ENCODE assay signal across 28 mouse cellular contexts in the genomic region with DNA sequence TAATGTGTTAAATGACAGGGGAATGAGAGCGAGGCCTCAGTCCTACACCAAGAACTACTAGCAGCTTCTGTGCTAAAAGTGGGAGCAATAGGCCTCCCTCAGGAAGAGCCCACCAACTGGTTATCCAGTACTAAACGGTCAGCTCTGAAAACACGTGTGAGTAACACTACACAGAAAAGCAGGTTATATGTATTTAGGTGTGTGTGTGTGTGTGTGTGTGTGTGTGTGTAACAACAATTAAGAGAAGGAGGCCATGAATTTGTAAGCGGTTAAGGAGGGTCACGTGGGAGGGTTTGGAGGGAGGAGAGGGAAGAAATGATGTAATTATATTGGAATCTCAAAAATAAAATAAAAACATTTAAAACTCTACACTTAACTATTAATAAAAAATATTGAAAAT. TPM values are rescaled to one million over a fixed set of nuclear protein-coding genes. Genes with fewer than 3 reads are reported as not detected.
A peak's percentile ranks its signal among the peaks of the same experiment; 100 is the strongest.
DNase-seq lines count a peak whose midpoint lies in the region; ATAC-seq and TF ChIP-seq lines count a peak whose summit lies in the region.
"Had no signal": no experiment of that assay in that cellular context is flagged by ENCODE, and none has a peak within 500 bp of the region (broad histone marks: within the 10 kb centered on the region; RNA-seq: fewer than 3 reads in every experiment).

No protein-coding gene starts in this region.

- 42% methylated on average over 5 of the region's 5 CpGs for WGBS in spleen, adult 2 months
- WGBS in bone marrow, adult 2 months: 65% methylated on average over 5 of the region's 5 CpGs

- H3K27ac ChIP-seq in spleen, adult 2 months (ENCODE audit: insufficient read depth, low read length): peak overlapping the region; percentile 63
- H3K27ac ChIP-seq in bone marrow, adult 2 months (ENCODE audit: control insufficient read depth, insufficient read depth, low read depth, low read length, poor library complexity): no peak overlapping the region; the same call in 1 of the 2 replicates
- H3K27ac ChIP-seq: embryonic facial prominence, embryonic 13.5 days; embryonic facial prominence, embryonic 15.5 days; forebrain, embryonic 10.5 days; forebrain, embryonic 12.5 days had no signal

- TF ChIP-seq CTCF in spleen, adult 2 months (IDR thresholded peaks at IDR 0.05; ENCODE audit: extremely low read depth, insufficient read depth, insufficient read length, insufficient replicate concordance): no peak
- TF ChIP-seq CTCF in bone marrow, adult 2 months (IDR thresholded peaks at IDR 0.05; ENCODE audit: control insufficient read depth, insufficient read depth, low read length): no peak

- TF ChIP-seq POLR2A in spleen, adult 2 months (IDR thresholded peaks at IDR 0.05; ENCODE audit: low read depth, low read length): no peak
- no peak for TF ChIP-seq POLR2A in bone marrow, adult 2 months (IDR thresholded peaks at IDR 0.05; ENCODE audit: borderline replicate concordance, control insufficient read depth, low read depth, low read length)

- H3K36me3 ChIP-seq in spleen, adult 2 months (ENCODE audit: control insufficient read depth, insufficient read depth, low read length): peaks cover 21% of the 10 kb centered on the region

- H3K4me3 ChIP-seq in spleen, adult 2 months (ENCODE audit: extremely low read depth, insufficient read depth, insufficient read length): peak overlapping the region; percentile 49
- H3K4me3 ChIP-seq in bone marrow, adult 2 months (replicated peaks; ENCODE audit: control insufficient read depth, low read depth, low read length): peak overlapping the region; percentile 15
- H3K4me3 ChIP-seq: embryonic facial prominence, embryonic 13.5 days; embryonic facial prominence, embryonic 15.5 days; erythroblast, embryonic 14.5 days; forebrain, embryonic 10.5 days; forebrain, embryonic 12.5 days had no signal

- peak; percentile 12 for ATAC-seq in CD4-positive, CD25-positive, alpha-beta regulatory T cell, adult 4 months
- ATAC-seq: forebrain, embryonic 14.5 days; forebrain, embryonic 16.5 days; Patski had no signal

- H3K4me1 ChIP-seq in spleen, adult 2 months (ENCODE audit: control insufficient read depth, insufficient read depth, insufficient read length): peaks cover 22% of the 10 kb centered on the region
- peaks cover 1% of the 10 kb centered on the region for H3K4me1 ChIP-seq in bone marrow, adult 2 months (ENCODE audit: control insufficient read depth, insufficient read depth, low read length)
- H3K4me1 ChIP-seq: embryonic facial prominence, embryonic 13.5 days; embryonic facial prominence, embryonic 15.5 days; forebrain, embryonic 10.5 days; forebrain, embryonic 12.5 days had no signal

- H3K27me3 ChIP-seq in spleen, adult 2 months (ENCODE audit: control insufficient read depth, insufficient read depth, low read length): no peaks in the 10 kb centered on the region
- H3K27me3 ChIP-seq: embryonic facial prominence, embryonic 13.5 days; embryonic facial prominence, embryonic 15.5 days; forebrain, embryonic 12.5 days; Patski had no signal

- DNase-seq in spleen, adult 2 months (ENCODE audit: low read depth in 1 of 2, low spot score in 2 of 2): no peak
- no peak for DNase-seq in spleen, postnatal 4 days (ENCODE audit: low spot score in 2 of 2)
- DNase-seq in naive thymus-derived CD4-positive, alpha-beta T cell, adult 2 months (ENCODE audit: low read depth): peak; percentile 61
- no peak for DNase-seq in neural tube, embryonic 10.5 days (ENCODE audit: extremely low spot score, low spot score)
- no peak for DNase-seq in lung, postnatal 36 days
- no peak for DNase-seq in lung, postnatal 4 days
- DNase-seq: adrenal gland, adult 8-10 months; adrenal gland, postnatal 14 days; adrenal gland, postnatal 36 days; cerebellum, adult 11 months; cerebellum, adult 18-20 months; cerebellum, adult 8-10 months; cerebellum, adult 9-11 months; cerebellum, postnatal 14 days; cerebellum, postnatal 36 days; embryo, embryonic 11 days had no signal

RNA-seq across cellular contexts. Expression of a gene that starts 0.4 kb away (rescaled TPM):
- polyA plus RNA-seq in spleen, adult 2 months (2012; rRNA removed): 91.9 and 111 TPM in 2 replicates
- 10 to 100 TPM; 92.7 to 95.9 TPM for polyA plus RNA-seq in CD4-positive, CD25-positive, alpha-beta regulatory T cell, adult 4 months (2017; shearing (Covaris generic))
- 2.8 and 3.4 TPM in 2 replicates for polyA plus RNA-seq in bone marrow, adult 2 months (2011; ENCODE audit: insufficient read depth, insufficient read length, low replicate concordance, missing spikeins)
- polyA plus RNA-seq: brain, embryonic 14.5 days; erythroblast, embryonic 14.5 days; forebrain, embryonic 14.5 days; G1E had no signal

RNA-seq across cellular contexts. Expression of a gene that starts 36.7 kb away (rescaled TPM):
- polyA plus RNA-seq in spleen, adult 2 months (2012; rRNA removed): 45.3 and 61.2 TPM in 2 replicates
- polyA plus RNA-seq in CD4-positive, CD25-positive, alpha-beta regulatory T cell, adult 4 months (2017; shearing (Covaris generic)): 10 to 100 TPM; 83.5 to 93.7 TPM
- polyA plus RNA-seq in bone marrow, adult 2 months (2011; ENCODE audit: insufficient read depth, insufficient read length, low replicate concordance, missing spikeins): 9.4 and 21.6 TPM in 2 replicates

RNA-seq across cellular contexts. Expression of a gene that starts 49.9 kb away (rescaled TPM):
- polyA plus RNA-seq in spleen, adult 2 months (2012; rRNA removed): 19.3 and 21.5 TPM in 2 replicates
- polyA plus RNA-seq in CD4-positive, CD25-positive, alpha-beta regulatory T cell, adult 4 months (2017; shearing (Covaris generic)): 100 to 1,000 TPM; 102 to 104 TPM
- 0.83 and 1.5 TPM in 2 replicates for polyA plus RNA-seq in bone marrow, adult 2 months (2011; ENCODE audit: insufficient read depth, insufficient read length, low replicate concordance, missing spikeins)
- polyA plus RNA-seq: Patski had no signal

Comparison
In these comparisons a context has a peak if more than half of its experiments do, and no peak if none do; other contexts are left out.
1. RNA of a gene that starts 0.4 kb away (polyA plus RNA-seq): 92.7 to 95.9 TPM in CD4-positive, CD25-positive, alpha-beta regulatory T cell, adult 4 months and 91.9 to 111 TPM in spleen, adult 2 months; 2.8 to 3.4 TPM in bone marrow, adult 2 months; every median in the first group is over 10 times any median in the second.